Mouse (Mus musculus): Measurements from ENCODE around the gene Rnasek.

Gene Rnasek

DNA sequence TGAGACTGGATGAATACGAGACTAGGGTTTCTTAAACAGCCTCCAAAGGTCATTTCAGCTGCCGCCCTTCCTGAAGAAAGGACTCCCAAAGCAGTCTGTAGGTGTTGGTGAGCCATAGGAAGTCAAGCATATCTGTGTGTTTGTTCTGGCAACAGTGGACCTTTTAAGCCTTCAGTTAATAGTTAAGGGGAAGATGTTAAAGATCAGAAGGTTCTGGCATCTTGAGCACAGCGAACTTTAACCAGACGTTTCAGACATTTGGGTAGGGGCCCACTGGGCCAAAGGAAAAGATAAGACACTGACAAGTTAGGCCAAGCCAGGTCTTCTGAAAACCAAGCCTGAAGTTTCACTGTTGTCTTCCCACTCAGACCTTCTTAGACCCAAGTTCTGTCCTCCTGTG lies 21.6 kb downstream of the Rnasek start:
- DNase-seq (ENCODE audit: low spot score) = no peak

DNA sequence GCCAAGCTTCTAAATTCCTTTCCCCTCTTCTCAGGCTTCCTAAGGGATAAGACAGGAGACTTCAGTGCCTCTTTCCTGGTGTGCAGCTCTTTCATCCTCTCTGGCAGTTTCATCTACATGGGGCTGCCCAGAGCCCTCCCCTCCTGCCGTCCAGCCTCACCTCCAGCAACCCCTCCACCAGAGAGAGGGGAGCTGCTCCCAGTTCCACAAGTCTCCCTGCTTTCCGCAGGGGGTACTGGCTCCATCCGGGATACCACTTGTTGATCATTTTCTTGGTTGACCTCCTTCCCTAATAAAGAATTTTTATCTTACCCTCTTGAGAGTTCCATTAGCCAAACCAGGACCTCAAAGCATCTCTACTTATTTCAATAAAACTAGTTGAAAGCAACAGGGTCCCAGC lies 23.5 kb downstream of the Rnasek start:
- DNase-seq (ENCODE audit: low spot score) = no peak

DNA sequence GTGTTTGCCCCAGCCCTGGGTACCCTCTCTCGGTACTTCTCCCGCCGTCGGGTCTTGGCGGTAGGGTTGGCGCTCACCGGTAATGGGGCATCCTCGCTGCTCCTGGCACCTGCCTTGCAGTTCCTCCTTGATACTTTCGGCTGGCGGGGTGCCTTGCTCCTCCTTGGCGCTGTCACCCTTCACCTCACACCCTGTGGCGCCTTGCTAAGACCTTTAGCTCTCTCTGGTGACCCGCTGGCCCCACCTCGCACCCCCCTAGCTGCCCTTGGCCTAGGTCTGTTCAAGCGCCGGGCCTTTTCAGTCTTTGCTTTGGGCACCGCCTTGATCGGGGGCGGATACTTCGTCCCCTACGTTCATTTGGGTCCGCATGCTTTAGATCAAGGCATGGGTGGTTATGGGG lies 24.3 kb downstream of the Rnasek start:
- no peak for DNase-seq (ENCODE audit: low spot score)

DNA sequence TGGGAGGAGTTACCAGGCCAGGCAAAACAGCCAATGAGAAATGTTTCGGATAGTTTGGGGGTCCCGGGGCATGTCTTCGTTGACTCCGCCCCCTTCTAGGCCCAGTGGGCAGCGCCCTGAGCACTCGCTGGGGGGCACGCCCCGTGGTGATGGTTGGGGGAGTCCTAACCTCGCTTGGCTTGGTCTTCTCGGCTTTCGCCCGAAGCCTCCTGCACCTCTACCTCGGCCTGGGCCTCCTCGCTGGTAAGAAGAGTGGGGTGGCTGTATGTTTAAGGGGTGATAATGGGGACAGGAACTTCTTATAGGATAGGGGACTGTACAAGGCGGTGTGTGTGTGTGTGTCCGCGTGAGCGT lies 24.8 kb downstream of the Rnasek start:
- DNase-seq (ENCODE audit: low spot score) = no peak

DNA sequence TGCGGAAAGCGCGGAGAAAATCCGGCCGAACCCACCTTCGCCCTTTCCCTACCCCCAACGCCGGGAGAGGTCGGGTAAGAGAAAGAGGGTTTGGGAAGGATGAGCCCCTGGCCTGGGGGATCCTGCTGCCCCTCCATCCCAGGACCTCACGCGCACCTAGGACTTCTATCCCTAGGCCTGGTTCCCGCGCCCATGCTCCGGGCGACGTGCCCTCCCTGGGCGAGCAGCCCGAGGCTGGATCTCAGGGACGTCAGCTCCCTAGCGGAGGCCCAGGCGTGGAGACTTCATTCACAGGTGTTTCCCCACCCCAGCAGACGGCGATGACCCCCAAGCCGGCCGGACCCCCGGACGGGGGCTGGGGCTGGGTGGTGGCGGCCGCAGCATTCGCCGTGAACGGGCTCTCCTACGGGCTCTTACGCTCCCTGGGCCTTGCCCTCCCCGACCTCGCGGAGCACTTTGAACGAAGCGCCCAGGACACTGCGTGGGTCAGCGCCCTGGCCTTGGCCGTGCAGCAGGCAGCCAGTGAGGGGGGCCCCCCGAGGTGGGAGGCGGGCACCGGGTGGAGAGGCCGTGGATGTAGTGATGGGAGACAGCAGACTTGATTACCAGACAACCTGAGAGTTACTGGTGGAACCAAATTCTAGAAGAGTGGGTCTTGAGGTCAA lies 25.3 kb downstream of the Rnasek start:
- no peak for DNase-seq (ENCODE audit: low spot score)

DNA sequence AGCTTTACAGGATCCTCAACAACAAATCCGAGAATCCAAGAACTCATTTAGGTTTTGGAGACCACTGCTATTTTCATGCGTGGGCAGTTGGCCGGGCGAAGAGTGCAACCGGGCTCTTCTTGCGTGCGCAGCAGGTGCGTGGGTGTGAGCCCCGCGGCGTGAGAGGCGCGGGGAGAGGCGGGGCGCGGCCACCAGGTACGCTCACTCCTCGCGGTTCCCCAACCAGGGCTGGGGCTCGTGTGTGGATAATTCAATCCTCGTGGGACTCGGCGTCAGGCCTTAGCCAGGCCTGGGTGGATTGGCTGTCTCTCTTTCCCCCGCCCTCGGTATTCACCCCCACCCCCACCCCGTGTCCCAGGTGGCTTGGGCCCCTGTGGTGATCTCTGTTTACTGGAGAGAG lies 25.9 kb downstream of the Rnasek start:
- DNase-seq (ENCODE audit: low spot score) = no peak

DNA sequence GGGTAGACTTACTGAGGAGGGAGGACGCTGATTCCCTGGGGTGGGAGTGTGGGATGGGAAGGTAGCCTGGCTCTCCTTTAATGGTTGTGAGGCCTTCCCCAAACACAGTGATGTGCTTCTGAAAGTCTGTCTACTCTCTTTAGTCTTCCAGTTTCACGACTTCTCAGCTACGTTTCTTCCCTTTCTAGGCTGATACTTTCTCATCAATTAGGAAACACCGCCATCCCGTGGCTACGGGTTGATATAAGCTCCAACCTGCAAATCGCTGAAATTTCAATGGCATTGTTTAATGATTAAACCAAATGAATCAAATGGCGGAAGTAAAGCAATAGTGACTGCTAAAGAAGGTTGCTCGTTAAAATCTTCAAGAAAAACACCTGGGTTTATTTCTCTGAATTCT lies 26.7 kb downstream of the Rnasek start:
- DNase-seq (ENCODE audit: low spot score) = no peak

DNA sequence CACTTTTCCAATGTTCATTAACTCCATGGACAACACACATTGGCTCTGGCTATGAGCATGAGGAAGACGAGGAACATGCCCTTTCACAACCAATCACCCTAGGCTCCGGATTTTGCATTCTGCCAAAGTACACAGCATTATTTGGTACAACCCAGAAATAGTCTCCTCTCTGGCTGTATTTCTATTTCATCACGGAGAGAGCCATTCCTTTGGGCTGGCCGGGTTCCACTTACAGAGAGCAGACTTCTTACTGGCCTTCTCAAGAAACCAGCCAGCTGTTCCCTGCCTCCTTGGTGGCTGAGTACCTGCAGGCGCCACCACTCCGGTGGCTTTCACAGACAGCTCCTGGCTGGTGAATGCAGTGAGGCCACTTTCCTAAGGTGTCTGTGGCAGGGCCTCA lies 27.2 kb downstream of the Rnasek start, which contains the start of gene Slc16a11:
Slc16a11 (plus strand) TSS at position 330 of the 400 bp plus-strand sequence.
- DNase-seq (ENCODE audit: low spot score) = no peak

DNA sequence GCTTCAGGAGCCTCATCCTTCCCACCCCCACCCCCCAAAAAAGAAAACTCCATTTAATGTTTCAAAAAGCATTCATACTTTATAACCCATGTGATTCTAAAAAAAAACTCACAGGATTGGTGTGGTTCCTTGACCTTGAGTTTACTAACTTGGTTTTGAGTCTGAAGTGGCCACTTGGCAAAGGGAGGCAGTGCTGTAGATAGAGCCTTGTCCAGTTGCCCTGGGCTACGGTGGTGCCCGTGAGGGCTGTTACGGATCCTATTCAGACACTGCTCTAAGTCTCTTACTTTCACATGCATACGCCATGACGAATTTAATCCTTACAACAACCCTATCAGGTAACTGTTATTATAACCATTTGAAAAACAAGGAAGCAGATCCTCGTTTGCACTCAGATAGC lies 27.7 kb downstream of the Rnasek start:
- DNase-seq (ENCODE audit: low spot score) = no peak

DNA sequence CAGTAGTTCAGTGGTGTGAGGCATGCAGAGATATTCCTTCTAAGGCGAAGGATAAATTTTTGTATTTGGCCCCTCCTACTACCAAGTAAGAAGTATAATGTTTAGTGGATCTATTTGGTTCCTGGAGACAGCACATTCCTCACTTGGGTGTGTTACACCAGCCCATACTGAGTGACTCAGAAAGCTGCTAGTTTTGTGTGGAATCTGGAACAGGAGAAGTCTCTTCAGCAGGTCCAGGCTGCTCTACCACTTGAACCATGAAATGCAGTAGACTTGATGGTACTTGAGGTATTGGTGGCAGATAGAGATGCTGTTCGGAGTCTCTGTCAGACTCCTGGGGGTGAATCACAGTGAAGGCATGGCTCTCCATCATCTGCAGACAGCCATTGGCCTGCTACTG lies 29.0 kb downstream of the Rnasek start:
- DNase-seq (ENCODE audit: low spot score) = no peak

DNA sequence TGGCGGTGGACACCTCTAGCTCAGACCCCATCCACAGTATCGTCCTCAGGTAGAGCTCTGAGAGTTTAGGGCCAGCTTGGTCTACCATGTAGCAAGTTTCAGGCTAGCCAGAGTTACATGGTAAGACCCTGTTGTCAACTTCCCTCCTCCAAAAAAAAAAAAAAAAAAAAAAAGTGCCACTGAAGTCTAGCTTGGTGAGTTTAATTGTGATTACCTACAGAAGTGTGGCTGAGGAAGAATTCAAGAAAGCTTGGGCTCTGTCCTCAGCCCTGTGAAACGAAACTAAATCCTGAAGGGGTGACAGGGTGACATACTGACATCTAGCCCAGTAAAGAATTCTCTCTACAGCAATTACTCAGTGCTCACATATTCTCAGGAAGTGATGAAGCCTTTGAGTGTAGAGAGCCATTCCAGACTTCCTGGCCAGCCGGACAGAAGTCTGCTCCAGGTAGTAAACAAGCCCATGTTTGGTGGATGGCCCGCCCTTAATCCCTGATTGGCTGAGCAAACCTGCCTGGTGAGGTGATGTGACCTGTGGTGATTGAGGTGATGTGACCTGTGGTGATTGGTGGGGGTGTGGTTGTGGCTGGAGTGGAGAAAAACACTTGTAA lies 30.8 kb downstream of the Rnasek start:
- no peak for DNase-seq (ENCODE audit: low spot score)

DNA sequence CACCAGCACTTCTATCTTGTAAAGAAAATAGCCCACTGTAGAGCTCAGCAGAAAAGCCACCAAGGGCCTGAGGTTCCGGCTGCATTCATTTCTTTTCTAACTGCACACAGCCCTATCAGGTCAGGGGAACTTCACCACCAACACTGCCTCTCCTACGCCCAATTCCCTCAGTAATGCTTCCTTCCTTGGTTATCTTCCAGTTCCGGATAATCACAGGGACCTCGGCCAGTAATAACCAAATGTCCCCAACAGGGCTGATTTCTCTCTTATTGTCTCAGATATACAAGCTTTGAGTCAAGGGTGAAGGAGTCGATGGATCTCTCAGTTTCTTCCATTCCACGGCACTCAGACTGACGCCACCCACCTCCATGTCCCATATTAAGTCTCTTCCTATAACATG lies 32.4 kb downstream of the Rnasek start:
- DNase-seq (ENCODE audit: low spot score) = no peak

DNA sequence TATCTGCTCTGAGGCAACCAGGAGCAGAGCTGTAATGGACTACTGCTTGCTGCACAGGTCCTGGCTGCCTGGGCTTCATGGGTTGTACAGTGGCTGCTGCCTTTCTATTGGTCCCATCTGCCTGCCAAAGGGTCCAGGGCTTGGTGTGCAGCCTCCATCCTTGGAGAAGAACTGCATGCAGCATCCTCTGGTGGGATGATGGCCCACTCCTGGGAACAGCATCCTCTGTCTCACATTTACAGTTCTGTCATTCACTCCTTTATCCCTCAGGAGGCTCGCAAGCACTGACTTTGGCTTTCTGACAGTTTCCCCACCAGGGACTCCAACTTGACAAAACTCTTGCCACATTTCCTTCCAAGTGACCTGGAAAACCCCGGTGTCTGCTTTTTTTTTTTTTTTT lies 32.8 kb downstream of the Rnasek start:
- DNase-seq (ENCODE audit: low spot score) = no peak

DNA sequence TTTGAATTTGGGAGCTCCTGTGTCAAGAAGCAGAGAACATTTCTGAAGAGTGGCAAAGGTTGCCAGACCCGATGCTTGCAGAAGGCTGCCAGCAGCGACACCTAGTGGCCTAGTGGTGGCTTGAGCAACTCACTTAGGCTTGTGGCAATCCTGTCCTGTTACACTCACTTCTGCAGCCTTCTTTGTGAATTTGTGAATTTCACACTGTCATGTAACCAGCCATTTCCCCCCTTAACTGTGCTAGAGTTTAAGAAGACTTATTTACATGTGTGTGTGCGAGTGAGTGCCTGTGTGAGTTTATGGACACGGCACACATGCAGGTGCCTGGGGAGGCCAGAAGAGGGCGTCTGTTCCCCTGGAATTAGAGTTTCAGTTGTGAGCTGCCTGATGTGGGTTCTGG lies 38.0 kb downstream of the Rnasek start:
- DNase-seq (ENCODE audit: low spot score) = peak; percentile 88

DNA sequence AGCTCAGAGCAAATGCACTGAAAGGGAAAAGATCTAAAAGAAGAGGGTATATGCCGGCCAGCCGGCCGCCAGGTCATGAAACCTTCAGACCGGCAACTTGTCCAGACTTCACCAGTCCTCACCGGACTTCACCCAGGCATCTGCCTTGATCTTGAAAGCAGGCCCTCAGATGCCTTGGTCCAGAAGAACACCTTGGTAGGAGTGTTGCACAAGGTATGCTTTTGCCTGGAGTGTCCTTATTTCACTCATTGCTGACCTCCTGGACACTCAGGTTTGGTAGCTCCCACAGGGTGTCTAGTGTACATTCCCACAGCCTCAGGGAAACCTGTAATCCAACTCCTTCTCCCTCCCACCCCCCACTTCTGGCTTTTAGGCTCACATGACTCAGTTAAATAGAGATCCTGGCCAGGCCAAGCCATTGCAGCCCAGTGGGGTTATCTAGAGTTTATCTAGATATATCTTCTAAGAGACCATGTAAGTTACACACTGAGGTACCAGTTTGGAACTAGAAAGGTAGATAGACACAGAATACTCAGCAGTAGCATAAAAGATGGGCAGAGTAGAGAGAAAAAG lies 39.5 kb downstream of the Rnasek start:
- no peak for DNase-seq (ENCODE audit: low spot score)

DNA sequence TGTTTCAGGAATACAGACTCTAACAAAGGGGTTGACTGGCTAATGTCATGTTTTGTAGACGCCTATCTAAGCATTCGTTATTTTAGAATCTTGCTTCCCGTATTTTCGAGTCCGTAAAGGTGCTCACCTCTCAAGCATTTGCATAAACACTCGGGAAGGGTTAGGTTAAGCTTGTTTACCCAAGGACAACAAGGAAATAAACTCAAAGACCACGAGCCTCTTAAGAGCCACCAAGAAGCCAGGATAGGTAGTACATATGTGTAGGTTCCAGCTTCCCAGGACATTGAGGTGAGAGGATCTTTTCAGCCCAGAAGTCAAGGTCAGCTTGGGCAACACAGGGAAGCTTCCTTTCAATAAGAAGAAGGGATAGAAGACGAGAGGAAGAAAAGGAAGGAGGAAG lies 40.5 kb downstream of the Rnasek start:
- DNase-seq (ENCODE audit: low spot score) = no peak

DNA sequence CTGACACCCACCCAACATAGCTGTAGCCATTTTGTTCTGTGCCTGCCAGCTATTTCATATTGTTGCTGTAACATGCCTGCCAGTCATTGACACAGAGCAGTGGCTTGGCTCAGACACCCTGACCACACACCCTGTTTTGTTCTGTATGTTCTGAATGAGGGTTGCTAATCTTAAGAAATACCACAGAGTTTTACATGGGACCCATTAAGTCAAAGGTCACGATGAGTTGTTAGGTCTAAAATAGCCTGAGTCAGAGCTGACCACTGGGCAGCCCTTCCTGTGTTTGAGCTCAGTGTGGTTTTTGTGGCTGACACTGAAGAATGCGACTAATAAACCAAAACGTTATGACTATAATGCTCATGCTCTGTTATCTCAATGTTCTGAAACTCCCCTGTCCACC lies 41.3 kb downstream of the Rnasek start:
- no peak for DNase-seq (ENCODE audit: low spot score)

DNA sequence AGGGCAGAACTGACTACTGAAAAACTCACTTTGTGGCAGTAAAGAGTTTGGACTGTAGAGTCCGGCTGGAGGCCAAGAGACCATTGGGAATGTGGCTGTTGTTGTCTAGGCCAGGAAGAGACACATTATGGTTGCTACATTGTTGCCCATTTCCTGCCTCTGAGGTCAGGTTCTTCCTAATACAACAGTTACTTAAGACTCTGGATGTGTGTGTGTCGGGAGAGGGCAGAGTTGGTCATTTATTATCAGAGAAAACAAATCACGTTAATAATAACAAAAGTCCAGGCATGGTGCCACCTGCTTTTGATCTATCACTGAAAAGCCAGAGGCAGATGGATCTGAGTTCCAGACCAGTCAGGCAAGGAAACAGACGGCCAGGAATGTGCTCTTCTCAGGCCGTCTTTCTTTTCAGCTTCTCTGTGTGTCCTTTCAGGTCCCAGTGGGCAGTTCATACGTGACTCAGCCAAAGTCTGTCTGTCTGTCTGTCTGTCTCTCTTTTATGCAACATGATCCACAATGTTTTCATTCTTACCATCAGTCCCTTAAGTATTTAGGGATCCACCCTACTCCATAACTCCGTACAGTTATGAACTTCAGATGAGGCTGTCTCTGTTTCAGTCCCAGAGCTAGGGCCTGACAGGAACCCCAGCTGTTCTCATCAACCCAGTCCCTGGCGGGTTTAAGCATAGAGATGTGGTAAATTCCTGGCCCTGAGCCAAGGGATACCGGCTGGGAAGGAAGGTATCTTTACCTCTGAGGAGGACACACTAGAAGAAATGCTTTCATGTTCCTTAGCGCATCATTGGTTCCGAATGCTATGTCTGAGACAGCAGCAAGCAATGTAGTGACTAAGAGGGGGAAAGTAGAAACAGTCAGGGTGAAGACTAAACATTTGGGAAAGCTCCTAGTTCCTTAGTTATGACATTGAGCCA lies 46.0 kb downstream of the Rnasek start:
- no peak for DNase-seq (ENCODE audit: low spot score)

DNA sequence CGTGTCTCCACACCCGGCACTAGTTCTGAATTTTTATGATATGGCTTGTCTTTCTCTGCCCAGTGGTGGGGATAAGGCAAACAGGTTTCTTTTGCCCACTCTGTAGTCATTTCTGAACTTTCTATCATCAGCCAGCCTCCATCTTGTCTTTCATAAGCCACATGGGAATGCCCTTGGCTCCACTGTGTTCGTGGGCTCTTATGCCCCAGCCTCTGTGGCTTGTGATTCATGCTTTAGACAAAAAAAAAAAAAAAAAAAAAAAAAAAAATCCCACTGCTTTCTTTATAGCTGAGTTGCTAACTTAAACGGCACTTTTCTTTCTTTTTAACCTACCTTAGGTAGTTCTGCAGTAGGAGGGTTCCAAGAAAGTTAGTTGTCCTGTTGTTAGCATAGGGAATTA lies 47.5 kb downstream of the Rnasek start:
- DNase-seq (ENCODE audit: low spot score) = no peak

DNA sequence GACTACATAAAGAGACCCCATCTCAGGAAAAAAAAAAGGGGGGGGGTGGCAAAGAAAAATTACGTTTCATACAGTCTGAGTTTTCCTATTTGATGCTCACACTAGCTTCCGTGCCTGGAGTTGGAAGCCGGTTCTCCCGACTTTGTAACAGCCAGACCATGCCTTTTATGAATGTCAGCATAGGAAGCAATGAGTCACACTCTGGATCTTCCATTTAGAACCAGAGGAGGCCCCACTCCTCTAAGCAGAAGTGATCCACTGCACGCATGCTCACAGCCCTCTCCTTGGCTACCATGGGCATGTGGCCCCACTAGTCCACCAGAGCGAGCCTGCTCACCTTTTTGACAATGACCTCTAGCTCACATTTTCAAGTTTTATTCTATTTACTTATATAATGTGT lies 48.5 kb downstream of the Rnasek start:
- DNase-seq (ENCODE audit: low spot score) = no peak

DNA sequence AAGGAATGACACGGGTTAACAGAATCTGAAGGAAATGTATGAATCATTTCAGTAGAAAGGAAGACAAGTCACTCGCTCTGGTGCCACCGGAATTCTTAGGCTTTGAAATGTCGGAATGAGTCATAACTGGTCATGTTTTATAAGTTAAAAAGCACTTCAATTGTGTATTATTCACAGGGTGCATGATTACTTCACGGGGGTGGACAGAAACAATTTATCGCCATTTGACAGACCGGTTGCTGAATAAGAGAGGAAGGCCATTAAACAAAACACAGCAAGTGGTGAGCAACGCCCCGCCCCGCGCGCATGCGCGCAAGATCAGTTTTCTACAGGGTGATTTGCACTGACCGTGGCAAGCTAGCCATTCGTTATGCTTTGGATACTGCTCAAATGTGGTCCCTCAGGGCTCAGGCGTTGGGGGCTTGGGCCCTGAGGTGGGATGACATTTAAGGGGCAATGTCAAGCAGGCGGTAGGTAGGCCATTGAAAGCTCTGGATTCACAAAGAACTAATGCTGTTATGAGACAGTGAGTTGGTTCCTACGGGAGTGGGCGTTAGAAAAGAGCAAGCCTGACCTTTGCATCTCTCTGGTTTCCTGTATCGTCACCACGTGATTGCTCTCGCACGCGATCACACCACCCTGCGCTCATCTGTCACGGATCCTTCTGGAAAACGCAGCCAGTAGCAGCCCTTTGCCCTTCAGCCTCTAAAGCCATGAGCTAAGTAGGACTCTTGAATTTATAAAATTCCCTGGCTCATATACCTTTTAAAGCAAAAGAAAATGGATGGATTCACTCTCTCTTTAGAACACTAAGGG lies 50.1 kb downstream of the Rnasek start:
- DNase-seq (ENCODE audit: low spot score) = no peak
